Mouse (Mus musculus): ENCODE results near the gene Polr3h.

DNA sequence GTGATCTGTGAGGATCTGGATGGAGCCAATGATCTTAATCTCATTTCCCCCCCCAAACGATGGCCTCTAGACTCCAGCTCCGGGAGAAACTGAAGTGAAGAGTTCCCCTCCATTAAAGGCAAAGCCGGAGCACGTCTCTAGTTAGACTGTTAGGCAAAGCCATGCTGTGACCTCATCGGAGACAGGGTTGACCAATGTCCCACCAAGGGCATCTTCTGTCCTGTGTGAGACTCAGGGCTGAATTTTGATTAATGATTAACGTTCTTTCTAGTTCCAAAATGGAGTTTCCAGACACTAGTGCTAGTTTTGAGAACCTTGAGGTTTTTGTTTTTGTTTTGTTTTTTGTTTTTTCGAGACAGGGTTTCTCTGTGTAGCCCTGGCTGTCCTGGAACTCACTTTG is 73.0 kb downstream of the Polr3h start:
- TF ChIP-seq CTCF (IDR thresholded peaks at IDR 0.05; ENCODE audit: extremely low read depth, insufficient read depth, insufficient read length, insufficient replicate concordance) (no peak), POLR2A (IDR thresholded peaks at IDR 0.05; ENCODE audit: low read depth, low read length) (no peak)

Data from spleen, adult 2 months (tissue).